Mouse (Mus musculus) embryonic fibroblast, embryonic 13.5 days (primary cell): ENCODE measurements at regions not wholly inside any gene's neighbourhood (a gene's known extent, or its start where the extent isn't known, plus 50 kb on each side); places are given as distances from the start of the nearest gene placed in this dataset.

ENCODE experiments used
- H3K27ac ChIP-seq: 2 replicates; pipeline ENCODE4 v1.5.1; 2012; ENCODE audit warnings: low read length, control low read depth, inconsistent platforms; ENCODE audit not compliant: insufficient read depth
- H3K4me1 ChIP-seq: 2 replicates; pipeline ENCODE4 v1.6.1; 2011; ENCODE audit warnings: low read length; ENCODE audit not compliant: control insufficient read depth, insufficient read depth
- H3K4me3 ChIP-seq: 2 replicates; pipeline ENCODE4 v1.5.1; 2011; ENCODE audit warnings: mild to moderate bottlenecking, control low read depth, low read length; ENCODE audit not compliant: insufficient read depth
- CTCF ChIP-seq: IDR thresholded peaks from 2 replicates; pipeline ENCODE4 v1.5.1; 2011; ENCODE audit warnings: mild to moderate bottlenecking, control low read depth, low read length, moderate library complexity, borderline replicate concordance; ENCODE audit not compliant: insufficient read depth
- POLR2A ChIP-seq: IDR thresholded peaks from 2 replicates; pipeline ENCODE4 v1.6.1; 2011; ENCODE audit warnings: low read depth, mild to moderate bottlenecking, control low read depth, low read length, moderate library complexity

- no peaks in the 10 kb centered on the region for H3K4me1 ChIP-seq
- no peak for TF ChIP-seq POLR2A
- no peak for TF ChIP-seq CTCF
- no peak overlapping the region for H3K27ac ChIP-seq
- H3K4me3 ChIP-seq, result no peak overlapping the region
Measured at GRCm38 (mm10) chr17:47170978-47171593, 160.7 kb upstream of the Ubr2 start.

GRCm38 (mm10) chr17:47168105-47168504 lies 157.7 kb upstream of the Ubr2 start:
- no peak overlapping the region for H3K27ac ChIP-seq
- H3K4me1 ChIP-seq, result peaks cover 13% of the 10 kb centered on the region
- no peak overlapping the region for H3K4me3 ChIP-seq
- no peak for TF ChIP-seq CTCF
- TF ChIP-seq POLR2A, result no peak

- Histone ChIP-seq H3K27ac (no peak overlapping the region), H3K4me3 (no peak overlapping the region), H3K4me1 (peaks cover 13% of the 10 kb centered on the region)
- TF ChIP-seq POLR2A, result no peak
- TF ChIP-seq CTCF, result no peak
Measured at GRCm38 (mm10) chr17:47163677-47164340, 153.5 kb upstream of the Ubr2 start.

- Histone ChIP-seq H3K27ac (no peak overlapping the region), H3K4me3 (no peak overlapping the region), H3K4me1 (peaks cover 13% of the 10 kb centered on the region)
- no peak for TF ChIP-seq POLR2A
- no peak for TF ChIP-seq CTCF
Measured at GRCm38 (mm10) chr17:47162459-47162858, 152.1 kb upstream of the Ubr2 start.

- Histone ChIP-seq H3K4me3 (no peak overlapping the region), H3K27ac (no peak overlapping the region), H3K4me1 (0 out of 2 replicates have a peak, but pooled peaks cover under 1% of the 10 kb centered on the region)
- TF ChIP-seq CTCF (no peak), POLR2A (no peak)
Measured at GRCm38 (mm10) chr17:47156237-47156636, 145.9 kb upstream of the Ubr2 start.

GRCm38 (mm10) chr17:47151557-47152278 lies 141.4 kb upstream of the Ubr2 start:
- H3K4me3 ChIP-seq, result no peak overlapping the region
- no peak overlapping the region for H3K27ac ChIP-seq
- 0 out of 2 replicates have a peak, but pooled peaks cover 3% of the 10 kb centered on the region for H3K4me1 ChIP-seq
- TF ChIP-seq POLR2A (no peak), CTCF (no peak)

- no peak overlapping the region for H3K27ac ChIP-seq
- H3K4me1 ChIP-seq, result 0 out of 2 replicates have a peak, but pooled peaks cover 3% of the 10 kb centered on the region
- H3K4me3 ChIP-seq, result no peak overlapping the region
- TF ChIP-seq CTCF (no peak), POLR2A (no peak)
Measured at GRCm38 (mm10) chr17:47151193-47151556, 140.8 kb upstream of the Ubr2 start.

- H3K27ac ChIP-seq, result no peak overlapping the region
- TF ChIP-seq POLR2A (no peak), CTCF (no peak)
- no peak overlapping the region for H3K4me3 ChIP-seq
- H3K4me1 ChIP-seq, result 0 out of 2 replicates have a peak, but pooled peaks cover 3% of the 10 kb centered on the region
Measured at GRCm38 (mm10) chr17:47150636-47151035, 140.3 kb upstream of the Ubr2 start.

GRCm38 (mm10) chr17:47149662-47150061 lies 139.3 kb upstream of the Ubr2 start:
- H3K27ac ChIP-seq, result no peak overlapping the region
- peaks cover 4% of the 10 kb centered on the region; the same call in 1 of the 2 replicates for H3K4me1 ChIP-seq
- TF ChIP-seq POLR2A (no peak), CTCF (no peak)
- no peak overlapping the region for H3K4me3 ChIP-seq

- no peak for TF ChIP-seq POLR2A
- TF ChIP-seq CTCF, result no peak
- no peak overlapping the region for H3K27ac ChIP-seq
- no peak overlapping the region for H3K4me3 ChIP-seq
- peaks cover 7% of the 10 kb centered on the region; the same call in 1 of the 2 replicates for H3K4me1 ChIP-seq
Measured at GRCm38 (mm10) chr17:47149158-47149557, 138.8 kb upstream of the Ubr2 start.
